Mouse (Mus musculus): ENCODE data around the gene H2afb3.
"Not testable (repeated sequence)": the region's sequence is repeated elsewhere in the genome, so short reads cannot be mapped to it uniquely, and the experiment has no call there.

Gene H2afb3

DNA sequence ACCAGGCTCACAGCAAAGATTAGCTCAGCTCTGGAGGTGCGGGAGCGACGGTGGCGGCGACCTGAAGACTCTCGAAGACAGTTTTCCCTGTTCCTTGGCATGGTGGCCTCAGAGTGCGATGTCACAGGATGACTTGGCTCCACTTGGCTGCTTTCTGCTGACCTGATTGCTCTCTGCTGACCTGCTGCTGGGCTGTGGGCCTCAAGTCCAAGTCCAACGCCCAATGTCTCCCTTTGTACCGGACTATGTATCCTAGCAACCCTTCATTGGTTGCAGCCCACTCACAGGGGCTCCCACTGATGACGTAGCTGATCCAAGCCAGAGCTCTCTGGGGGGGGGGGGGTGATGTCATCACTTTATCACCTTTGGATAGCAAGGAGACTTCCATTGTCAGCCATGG lies at the start of gene H2afb3:
TSS of gene H2afb3 (minus strand) at position 101 of the 400 bp plus-strand sequence.
- CTCF ChIA-PET, result not testable (repeated sequence)

DNA sequence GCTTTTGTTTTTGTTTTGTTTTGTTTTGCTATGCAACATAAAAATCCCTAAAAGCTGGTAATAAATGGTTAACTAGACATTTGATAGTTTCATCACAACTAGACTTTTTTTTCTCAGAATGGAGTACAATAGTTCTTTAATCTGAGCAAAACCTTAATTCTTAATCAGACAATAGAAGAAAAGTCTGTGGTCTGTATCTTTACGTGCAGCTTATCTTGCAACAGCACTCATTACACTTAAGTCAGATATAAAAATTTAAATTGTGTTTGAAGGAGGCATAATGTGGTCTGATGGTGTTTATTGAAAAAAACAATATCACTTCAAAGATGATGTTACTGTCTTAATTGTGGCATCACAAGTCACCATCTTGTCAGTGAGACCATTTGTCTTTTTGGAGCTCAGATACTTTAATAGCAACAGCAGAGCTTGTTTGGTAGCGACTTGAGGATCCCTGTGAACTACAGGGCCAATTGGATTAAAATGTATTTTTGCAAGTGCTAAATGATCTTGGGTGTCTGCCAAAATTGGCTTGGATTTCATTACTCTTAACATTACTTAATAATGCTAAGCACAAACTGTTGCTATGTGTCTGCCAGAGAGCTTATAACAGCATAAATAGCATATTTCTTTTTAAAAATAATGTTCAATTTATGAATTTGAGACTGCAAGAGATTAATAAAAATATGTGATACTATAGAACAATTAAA lies 11.3 kb downstream of the H2afb3 start:
- CTCF ChIA-PET, result no interaction called here

DNA sequence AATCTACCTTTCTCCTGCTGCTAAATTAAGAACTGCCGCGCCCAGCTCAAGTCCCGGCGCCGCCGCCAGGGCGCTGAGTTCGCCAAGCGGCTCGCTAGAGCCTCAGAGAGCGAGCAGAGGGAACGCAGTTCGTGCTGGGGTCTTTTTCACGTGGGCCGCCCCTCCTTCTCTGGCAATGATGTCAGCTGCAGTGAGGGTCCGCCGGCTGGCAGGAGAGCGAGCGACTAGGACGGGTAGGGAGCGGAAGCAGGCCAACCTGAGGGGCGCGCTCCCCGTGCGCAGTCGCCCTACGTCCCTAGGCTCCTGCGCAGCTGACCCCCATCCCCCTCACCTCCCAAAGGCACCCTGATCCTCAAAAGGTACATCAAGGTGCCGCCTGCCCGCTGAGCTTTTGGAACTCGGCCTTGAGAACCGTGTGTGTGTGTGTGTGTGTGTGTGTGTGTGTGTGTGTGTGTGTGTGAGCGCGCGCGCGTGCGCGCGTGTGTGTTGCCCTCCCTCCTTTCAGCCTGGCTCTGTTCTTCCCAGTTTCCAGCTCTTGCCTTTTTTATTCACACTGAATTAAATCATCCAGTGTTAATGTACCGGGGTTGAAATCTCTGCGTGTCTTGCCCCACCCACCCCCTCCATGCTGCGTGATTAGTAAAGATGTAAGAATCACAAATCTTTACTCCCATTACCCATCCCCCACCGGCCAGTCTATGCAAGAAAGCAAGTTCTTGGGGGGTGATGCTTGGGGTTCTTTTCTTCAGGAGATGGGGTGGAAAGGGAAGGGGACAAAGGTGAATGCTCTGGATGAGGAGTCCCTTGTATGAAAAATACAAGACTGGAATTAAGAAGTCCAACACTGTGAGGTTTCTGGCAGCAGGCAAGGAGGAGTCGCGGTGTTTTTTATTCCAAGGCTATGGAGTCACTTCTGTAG lies 19.8 kb downstream of the H2afb3 start:
- CTCF ChIA-PET, result no interaction called here

DNA sequence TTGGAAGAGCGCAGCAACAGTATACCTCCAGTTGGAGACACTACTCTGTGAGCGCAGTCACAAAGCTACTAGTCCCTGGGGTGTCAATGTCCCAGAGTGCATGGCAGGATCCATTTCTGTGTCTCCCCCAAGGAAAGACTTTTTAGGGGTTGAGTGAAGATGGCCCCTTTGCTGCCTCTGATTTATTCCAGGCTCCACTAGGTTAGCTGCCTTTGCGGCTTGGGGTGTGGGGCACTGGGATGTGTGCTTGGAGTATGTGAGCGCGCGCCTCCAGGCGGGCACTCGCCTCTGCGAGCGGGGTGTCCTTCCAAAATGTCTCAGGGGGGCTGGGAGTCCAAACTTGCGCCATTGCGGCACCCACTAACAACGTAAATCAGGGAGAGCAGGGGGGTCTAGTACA lies 21.2 kb downstream of the H2afb3 start:
- CTCF ChIA-PET, result no interaction called here

DNA sequence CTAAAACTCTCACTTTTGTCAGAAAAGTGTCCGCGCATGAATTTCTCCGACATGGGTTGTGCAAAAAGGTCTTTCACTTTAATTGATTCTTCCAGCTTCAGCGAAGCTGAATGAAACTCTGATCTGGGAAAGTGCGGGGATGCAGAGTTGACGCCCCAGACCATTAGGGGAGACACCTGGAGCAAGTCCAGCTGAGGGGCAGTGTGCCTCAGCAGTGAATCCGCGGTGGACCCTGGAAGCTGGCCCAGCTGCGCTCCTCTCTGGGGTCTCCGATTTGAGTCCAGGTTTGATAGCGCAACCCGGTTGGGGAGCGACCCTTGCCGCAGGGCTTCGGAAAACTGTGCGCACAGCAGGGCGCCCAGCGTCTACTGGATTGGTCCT lies 22.0 kb downstream of the H2afb3 start:
- CTCF ChIA-PET, result no interaction called here

DNA sequence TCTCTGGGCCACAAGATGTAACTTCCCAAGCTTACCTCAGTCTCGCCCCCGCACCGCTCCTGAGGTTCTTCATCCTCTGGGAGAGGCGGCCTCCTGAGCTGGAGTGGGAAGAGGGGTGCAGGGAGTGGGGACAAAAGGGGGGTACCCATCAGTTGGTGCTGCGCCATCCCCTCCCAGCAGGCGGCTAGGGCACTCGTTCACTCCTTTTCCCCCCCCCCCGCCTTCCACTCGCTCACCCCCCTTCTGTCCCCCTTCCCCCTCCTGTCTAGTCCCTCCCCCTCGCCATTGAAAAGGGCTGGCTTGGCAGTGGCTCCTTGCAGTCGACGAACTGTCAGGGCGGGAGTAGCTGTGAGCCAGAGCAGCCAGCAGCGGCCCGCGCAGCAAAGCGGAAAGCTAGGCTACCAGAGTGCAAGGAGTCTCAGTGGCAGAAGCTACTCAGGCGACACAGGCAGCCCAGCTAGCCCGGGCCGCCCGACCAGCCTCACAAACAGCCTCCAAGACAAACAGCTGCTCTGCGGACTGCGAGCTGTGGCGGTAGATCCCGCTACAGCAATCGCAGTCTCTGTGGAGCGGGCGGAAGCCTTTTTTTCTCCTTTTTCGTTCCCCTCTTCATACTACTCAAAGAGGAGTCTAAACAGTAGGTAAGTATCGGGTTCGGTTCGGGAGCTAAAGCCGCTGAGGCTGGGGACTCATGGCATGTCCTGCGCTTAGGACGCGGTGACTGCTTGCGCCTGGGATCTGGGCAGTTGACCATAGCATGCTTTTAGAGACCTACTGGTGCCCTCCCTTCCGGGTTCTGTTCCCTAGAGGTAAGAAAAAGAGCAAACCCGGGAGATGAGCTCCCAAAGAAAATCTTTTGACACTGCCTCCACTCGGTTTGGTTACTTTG lies 22.6 kb downstream of the H2afb3 start, which contains the start of gene Pcdh11x:
TSS of gene Pcdh11x (plus strand) at position 249 of the 889 bp plus-strand sequence.
- CTCF ChIA-PET, result no interaction called here

DNA sequence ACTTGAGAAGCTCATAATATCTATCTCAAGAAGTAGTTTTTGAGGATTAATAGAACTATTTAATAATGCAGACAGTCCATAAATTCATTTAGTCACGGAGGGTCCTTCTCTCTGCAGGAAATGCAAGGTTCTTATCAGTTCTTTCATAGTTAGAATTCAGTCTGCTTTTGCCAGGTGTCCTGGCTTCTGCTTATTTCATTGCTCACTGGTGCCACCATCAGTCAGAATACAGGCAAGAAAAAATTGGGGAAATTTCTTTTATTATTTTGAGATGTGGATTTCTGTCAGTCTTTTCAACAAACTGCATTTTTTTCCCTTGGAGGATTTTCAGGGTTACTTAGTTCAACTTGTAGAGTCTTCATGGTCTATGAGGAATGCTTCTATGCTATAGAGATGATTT lies 25.4 kb downstream of the H2afb3 start:
- CTCF ChIA-PET, result no interaction called here

DNA sequence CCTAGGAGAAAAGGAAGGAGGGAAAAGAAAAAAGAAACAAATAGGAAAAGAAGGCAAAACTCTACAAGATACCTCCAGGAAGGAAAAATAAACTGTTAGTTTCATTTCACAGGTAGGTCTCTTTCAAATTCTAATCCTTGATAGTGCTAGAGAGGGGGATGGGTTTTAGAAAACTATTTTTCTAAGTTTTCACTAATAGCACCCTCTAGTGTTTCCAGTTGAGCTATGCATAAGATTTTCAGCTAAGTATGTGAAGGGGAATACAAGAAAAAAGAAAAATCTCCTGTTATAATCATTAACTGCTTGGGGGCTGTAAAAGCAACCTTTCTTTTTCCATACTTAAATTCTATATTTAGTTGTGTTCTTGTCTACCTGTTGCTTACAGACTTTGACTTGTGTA lies 27.4 kb downstream of the H2afb3 start:
- CTCF ChIA-PET, result no interaction called here
